Mouse (Mus musculus) E14TG2a.4 (cell line): ENCODE data around the gene Mphosph9.

ENCODE experiments used
- CTCF ChIP-seq: conservative IDR thresholded peaks from 2 replicates; pipeline ENCODE4 v1.5.1; 2014; ENCODE audit warnings: low read length
- POU5F1 ChIP-seq: IDR thresholded peaks from 2 replicates; pipeline ENCODE4 v1.6.1; 2014; ENCODE audit warnings: low read length, borderline replicate concordance

DNA sequence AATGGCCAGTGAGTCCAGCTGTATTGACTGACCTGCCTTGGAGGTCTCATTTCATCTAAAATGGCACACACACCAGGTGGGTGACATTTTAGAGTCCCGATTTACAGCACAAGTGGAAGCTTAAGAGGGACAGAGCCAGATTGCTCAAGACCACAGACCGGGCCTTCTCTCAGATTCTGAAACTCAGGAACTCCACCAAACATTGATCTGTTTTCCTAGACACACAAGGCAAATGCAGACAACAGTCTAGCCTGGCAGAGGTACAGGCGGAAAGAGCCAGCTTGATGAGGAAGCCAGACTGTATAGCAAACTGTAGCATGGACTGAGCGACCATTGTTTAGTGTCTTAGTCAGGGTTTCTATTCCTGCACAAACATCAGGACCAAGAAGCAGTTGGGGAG, 124.5 kb downstream of the Mphosph9 start:
- no peak for TF ChIP-seq CTCF
- TF ChIP-seq POU5F1 = no peak
